Mouse (Mus musculus) macrophage (primary cell): Measurements from ENCODE around the gene Msn. TPM values are rescaled to one million over a fixed set of nuclear protein-coding genes. Genes with fewer than 3 reads are reported as not detected.
"Not testable (repeated sequence)": the region's sequence is repeated elsewhere in the genome, so short reads cannot be mapped to it uniquely, and the experiment has no call there.

Experiments used
- H3K27ac ChIP-seq: fragments of 350-480 bp; formaldehyde crosslinking; 2 replicates; pipeline ENCODE4 v1.9.0; 2021
- H3K36me3 ChIP-seq: fragments of 350-480 bp; formaldehyde crosslinking; 2 replicates; pipeline ENCODE4 v1.9.0; 2021; ENCODE audit errors: inconsistent target
- H3K4me3 ChIP-seq: fragments of 350-480 bp; formaldehyde crosslinking; 2 replicates; pipeline ENCODE4 v1.9.0; 2021; ENCODE audit errors: inconsistent target
- H3K79me2 ChIP-seq: fragments of 350-480 bp; formaldehyde crosslinking; 2 replicates; pipeline ENCODE4 v1.9.0; 2021; ENCODE audit errors: inconsistent target
- WGBS: methylation state at CpG from one replicate; pipeline ENCODE4 v1.1.7; 2026; ENCODE audit warnings: inconsistent platforms; ENCODE audit not compliant: missing documents; 5-methylcytosine and 5-hydroxymethylcytosine counted together
- polyA plus RNA-seq: library from polyadenylated mRNA; stranded (reverse); fragments of 250-400 nt; gene quantifications from 3 replicates; pipeline ENCODE4 v1.2.4, GENCODE M21; 2018; ENCODE audit warnings: inconsistent platforms

Gene Msn
- polyA plus RNA-seq, 1 experiment from 2014 or later, result 532 TPM

DNA sequence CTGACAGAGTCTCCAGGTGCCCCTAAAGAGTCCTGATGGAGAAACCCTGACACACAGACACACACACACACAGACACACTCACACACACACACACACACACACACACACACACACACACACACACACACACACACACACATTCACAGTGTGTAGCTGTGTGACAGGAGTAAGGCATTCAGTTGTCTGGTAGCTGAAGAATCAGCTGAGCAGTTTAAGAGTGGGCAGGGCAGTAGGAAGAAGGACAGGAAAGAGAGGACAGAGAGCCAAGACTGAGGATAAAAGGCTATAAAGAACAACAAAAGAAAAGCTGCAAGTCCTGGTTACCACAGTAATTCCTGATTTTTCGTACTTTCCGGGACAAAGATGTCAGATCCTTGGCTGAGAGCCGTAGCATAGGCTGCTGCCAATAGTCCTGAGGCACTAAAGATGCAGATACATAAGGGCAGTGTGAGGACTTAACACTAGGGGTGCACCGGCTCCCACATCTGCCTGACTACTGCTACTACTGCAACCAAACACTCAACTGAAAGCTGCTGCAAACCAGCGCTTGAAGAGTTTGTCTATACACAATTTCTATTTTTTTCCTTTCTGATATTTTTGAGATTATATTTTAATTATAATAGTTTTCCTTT, 88.4 kb downstream of the Msn start:
- no peak overlapping the region for H3K27ac ChIP-seq
- no peak overlapping the region for H3K4me3 ChIP-seq
- H3K79me2 ChIP-seq, result no peaks in the 10 kb centered on the region
- H3K36me3 ChIP-seq, result no peaks in the 10 kb centered on the region
- WGBS, result 91% methylated on average over 5 of the region's 5 CpGs

DNA sequence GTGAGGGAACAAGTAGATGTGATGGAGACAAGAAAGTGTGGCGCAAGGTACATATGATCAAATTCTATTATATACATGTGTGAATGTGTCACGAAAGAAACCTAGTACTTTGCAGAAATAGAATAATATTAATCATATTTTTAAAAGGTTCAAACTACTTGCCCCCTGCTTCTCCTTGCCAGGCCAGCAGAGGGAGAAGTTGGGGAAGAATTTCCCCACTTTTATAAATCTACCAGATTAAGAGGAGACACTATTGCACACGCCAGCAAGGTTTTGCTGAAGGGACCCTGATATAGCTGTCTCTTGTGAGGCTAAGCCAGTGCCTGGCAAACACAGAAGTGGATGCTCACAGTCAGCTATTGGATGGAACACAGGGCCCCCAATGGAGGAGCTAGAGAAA, 109.3 kb downstream of the Msn start:
- H3K27ac ChIP-seq, H3K36me3 ChIP-seq, H3K79me2 ChIP-seq, H3K4me3 ChIP-seq: not testable (repeated sequence)
- no CpG with 5 or more reads among the region's 3 CpGs for WGBS

DNA sequence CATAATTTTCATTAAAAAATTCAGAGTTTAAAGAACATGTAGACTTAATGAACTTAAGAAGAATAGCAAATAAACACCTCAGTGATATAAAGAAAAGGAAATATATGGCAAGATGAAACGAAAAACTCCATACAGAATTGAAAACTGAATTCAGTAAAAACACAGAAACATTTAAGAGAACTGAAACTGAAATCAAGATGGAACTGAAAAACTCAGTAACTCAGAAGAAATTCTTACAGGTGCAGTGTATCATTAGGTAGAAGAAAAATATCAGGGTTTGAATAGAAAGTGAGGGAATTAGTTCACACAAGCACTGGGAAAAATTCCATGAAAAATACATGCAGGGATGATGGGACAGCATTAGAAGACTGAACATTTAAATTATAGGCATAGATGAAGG, 111.0 kb downstream of the Msn start:
- Histone ChIP-seq H3K27ac (no peak overlapping the region), H3K79me2 (no peaks in the 10 kb centered on the region), H3K36me3 (no peaks in the 10 kb centered on the region), H3K4me3 (no peak overlapping the region)
- WGBS, result 11% methylated on average over 1 of the region's 1 CpGs

DNA sequence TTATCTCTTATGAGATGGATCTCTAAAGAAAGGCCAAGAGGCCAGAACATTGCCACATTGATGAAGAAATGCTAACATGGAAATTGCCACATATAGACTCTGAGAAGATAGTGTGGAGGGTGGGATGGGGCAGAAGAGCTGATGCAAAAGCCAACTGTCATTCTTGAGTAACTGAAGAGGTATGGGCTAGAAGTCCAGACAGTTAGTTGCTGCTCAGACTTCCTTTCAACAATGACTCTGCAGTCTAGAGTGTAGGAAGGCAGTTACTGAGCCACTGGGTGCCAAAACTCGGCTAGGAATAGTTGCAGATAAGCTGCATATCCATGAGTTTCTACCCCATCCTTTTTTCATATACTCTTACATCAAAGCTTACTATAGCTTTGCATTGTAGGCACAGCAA, 122.2 kb downstream of the Msn start:
- no peak overlapping the region for H3K27ac ChIP-seq
- no peak overlapping the region for H3K4me3 ChIP-seq
- WGBS, result 33% methylated on average over 1 of the region's 1 CpGs
- no peaks in the 10 kb centered on the region for H3K36me3 ChIP-seq
- no peaks in the 10 kb centered on the region for H3K79me2 ChIP-seq

Other genes starting within 250 kb of the Msn start
- gene Las1l, start 139.1 kb upstream of the Msn start, polyA plus RNA-seq, result 11.8 to 22.0 TPM (median 21.4 TPM) in 3 replicates
- gene Vsig4, start 197.4 kb downstream of the Msn start, polyA plus RNA-seq, result 0.26 to 1.1 TPM (median 0.65 TPM) in 3 replicates